In genomic region chr14:11329993-11330392, GRCm38 (mm10) we compare ENCODE assay signal across 13 mouse cellular contexts. TPM values are rescaled to one million over a fixed set of nuclear protein-coding genes. Genes with fewer than 3 reads are reported as not detected.
DNase-seq lines count a peak whose midpoint lies in the region; ATAC-seq and TF ChIP-seq lines count a peak whose summit lies in the region.
"Had no signal": no experiment of that assay in that cellular context is flagged by ENCODE, and none has a peak within 500 bp of the region (broad histone marks: within the 10 kb centered on the region; RNA-seq: fewer than 3 reads in every experiment).

No protein-coding gene starts in this region.

- intact Hi-C loops in left cerebral cortex, postnatal 4 days (cut with DNase I) = no loop called here

- no peak overlapping the region for H3K4me3 ChIP-seq in intestine, postnatal 0 days (ENCODE audit: low read depth, low read length)
- H3K4me3 ChIP-seq in intestine, embryonic 15.5 days (replicated peaks) = no peak overlapping the region
- H3K4me3 ChIP-seq: lung, embryonic 15.5 days; myocyte had no signal

- H3K4me2 ChIP-seq in intestine, postnatal 0 days (replicated peaks; ENCODE audit: low read depth) = no peak overlapping the region
- H3K4me2 ChIP-seq in intestine, embryonic 15.5 days (replicated peaks) = no peak overlapping the region
- H3K4me2 ChIP-seq: lung, embryonic 15.5 days had no signal

- H3K9ac ChIP-seq in intestine, postnatal 0 days (ENCODE audit: low read depth, low read length) = no peak overlapping the region
- no peak overlapping the region for H3K9ac ChIP-seq in intestine, embryonic 15.5 days
- H3K9ac ChIP-seq: lung, embryonic 15.5 days had no signal

- no peak overlapping the region for H3K27ac ChIP-seq in intestine, postnatal 0 days (ENCODE audit: low read depth, low read length)
- H3K27ac ChIP-seq in intestine, embryonic 15.5 days = no peak overlapping the region
- H3K27ac ChIP-seq: lung, embryonic 15.5 days had no signal

- DNase-seq in 3T3-L1 (ENCODE audit: low read depth, low spot score) = peak; percentile 1
- DNase-seq in embryo, embryonic 10.5 days (ENCODE audit: low spot score) = peak; percentile 58
- no peak for DNase-seq in spleen, postnatal 14 days (ENCODE audit: low spot score in 2 of 2)
- no peak for DNase-seq in right cerebral cortex, postnatal 10 days (ENCODE audit: low spot score in 2 of 2)
- DNase-seq in left cerebral cortex, postnatal 4 days = no peak
- DNase-seq: cerebellum, adult 11-12 months; right cerebral cortex, postnatal 4 days; thymus, postnatal 25 days had no signal

- TF ChIP-seq CTCF in intestine, postnatal 0 days (IDR thresholded peaks at IDR 0.05; ENCODE audit: low read depth) = peak; percentile 65

- no peak for ATAC-seq in intestine, postnatal 0 days
- ATAC-seq in intestine, embryonic 15.5 days = no peak
- peak; percentile 58 for ATAC-seq in CD4-positive, CD25-positive, alpha-beta regulatory T cell, adult 4 months

- no peaks in the 10 kb centered on the region for H3K27me3 ChIP-seq in intestine, postnatal 0 days (replicated peaks; ENCODE audit: control insufficient read depth, insufficient read depth, low read length)
- H3K27me3 ChIP-seq in intestine, embryonic 15.5 days (replicated peaks) = no peaks in the 10 kb centered on the region
- H3K27me3 ChIP-seq: lung, embryonic 15.5 days had no signal

- H3K36me3 ChIP-seq in intestine, postnatal 0 days (ENCODE audit: control insufficient read depth, insufficient read depth) = no peaks in the 10 kb centered on the region
- no peaks in the 10 kb centered on the region for H3K36me3 ChIP-seq in intestine, embryonic 15.5 days
- H3K36me3 ChIP-seq: lung, embryonic 15.5 days had no signal

- 52% methylated on average over 2 of the region's 2 CpGs for WGBS in intestine, postnatal 0 days
- WGBS in intestine, embryonic 15.5 days = 47% methylated on average over 2 of the region's 2 CpGs

- H3K4me1 ChIP-seq in intestine, postnatal 0 days (replicated peaks; ENCODE audit: control insufficient read depth, insufficient read depth, low read length) = no peaks in the 10 kb centered on the region
- no peaks in the 10 kb centered on the region for H3K4me1 ChIP-seq in intestine, embryonic 15.5 days (replicated peaks)
- H3K4me1 ChIP-seq: lung, embryonic 15.5 days had no signal

- H3K9me3 ChIP-seq in intestine, postnatal 0 days (ENCODE audit: control insufficient read depth) = no peaks in the 10 kb centered on the region
- H3K9me3 ChIP-seq in intestine, embryonic 15.5 days = no peaks in the 10 kb centered on the region
- H3K9me3 ChIP-seq: lung, embryonic 15.5 days had no signal

RNA-seq across cellular contexts. Expression of gene Gm3839, which starts 26.5 kb away (rescaled TPM):
- polyA plus RNA-seq in intestine, postnatal 0 days (2015; fragmentation: Nextera tagmentation; extraction: Ambion mirVana) = 1.7 and 2.1 TPM in 2 replicates
- polyA plus RNA-seq in intestine, embryonic 15.5 days (2015; fragmentation: Nextera tagmentation; extraction: Ambion mirVana) = 1.4 and 1.9 TPM in 2 replicates
- polyA plus RNA-seq in CD4-positive, CD25-positive, alpha-beta regulatory T cell, adult 4 months (2017; shearing (Covaris generic)) = 1 to 10 TPM; 2.5 to 3.1 TPM
- total RNA-seq in left cerebral cortex, postnatal 4 days (2021) = under 1 TPM; 0.22 to 0.24 TPM

Comparison
In these comparisons a context has a peak if more than half of its experiments do, and no peak if none do; other contexts are left out.
1. DNase-seq: peak in 3T3-L1 (single experiment) and embryo, embryonic 10.5 days (single experiment); none in spleen, postnatal 14 days (0 of 2), right cerebral cortex, postnatal 10 days (0 of 2) and left cerebral cortex, postnatal 4 days (single experiment).